Mouse (Mus musculus): ENCODE measurements around the gene Cdc37.

GRCm38 (mm10) chr9:21138386-21138785, 11.4 kb downstream of the Cdc37 start:
- TF ChIP-seq CTCF (IDR thresholded peaks at IDR 0.05; ENCODE audit: borderline replicate concordance, control insufficient read depth, extremely low read depth, insufficient read depth, low read length, poor library complexity): no peak
- no peak for TF ChIP-seq POLR2A (IDR thresholded peaks at IDR 0.05; ENCODE audit: control insufficient read depth, extremely low read depth, insufficient read depth, low read length, poor library complexity)
